Mouse (Mus musculus): ENCODE data around the gene Anapc4.

Anapc4 gene

DNA sequence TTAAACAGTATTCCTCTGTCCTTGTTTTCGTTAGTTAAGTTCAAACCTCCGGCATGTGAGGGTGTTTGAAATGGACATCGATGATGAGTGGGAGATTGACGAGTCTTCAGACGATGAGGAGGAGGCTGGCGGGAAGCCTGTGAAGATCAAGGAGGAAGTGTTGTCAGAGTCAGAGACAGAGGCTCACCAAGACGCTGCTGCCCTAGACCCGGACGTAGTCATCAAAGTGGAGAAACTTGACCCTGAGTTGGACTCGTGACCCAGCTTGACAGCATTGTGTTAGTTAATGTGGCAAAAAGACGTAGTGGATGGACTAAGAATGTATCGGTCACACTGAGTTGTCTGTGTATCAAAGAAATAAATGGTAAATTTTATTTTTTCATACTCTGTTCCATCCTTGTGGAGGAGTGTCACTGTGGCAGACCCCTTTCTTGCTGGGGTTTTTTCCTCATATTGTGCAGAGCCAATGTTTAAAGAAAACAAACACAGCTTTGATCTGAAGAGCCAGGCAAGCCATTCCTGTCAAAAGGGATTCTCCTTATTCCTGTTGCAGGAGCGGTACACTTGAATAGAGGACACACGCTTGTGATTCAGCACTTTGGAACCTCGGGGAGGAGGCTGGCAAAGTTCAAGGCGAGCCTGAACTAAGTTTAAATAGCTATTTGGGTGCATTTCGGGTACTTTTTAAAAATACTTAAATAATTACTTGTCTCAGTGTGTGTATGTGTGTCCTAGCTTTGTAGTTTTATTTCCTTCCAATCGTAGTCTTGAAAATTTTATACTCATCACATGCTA lies 32.7 kb downstream of the Anapc4 start:
- no peak for DNase-seq (ENCODE audit: extremely low read depth, insufficient read length, low spot score)

DNA sequence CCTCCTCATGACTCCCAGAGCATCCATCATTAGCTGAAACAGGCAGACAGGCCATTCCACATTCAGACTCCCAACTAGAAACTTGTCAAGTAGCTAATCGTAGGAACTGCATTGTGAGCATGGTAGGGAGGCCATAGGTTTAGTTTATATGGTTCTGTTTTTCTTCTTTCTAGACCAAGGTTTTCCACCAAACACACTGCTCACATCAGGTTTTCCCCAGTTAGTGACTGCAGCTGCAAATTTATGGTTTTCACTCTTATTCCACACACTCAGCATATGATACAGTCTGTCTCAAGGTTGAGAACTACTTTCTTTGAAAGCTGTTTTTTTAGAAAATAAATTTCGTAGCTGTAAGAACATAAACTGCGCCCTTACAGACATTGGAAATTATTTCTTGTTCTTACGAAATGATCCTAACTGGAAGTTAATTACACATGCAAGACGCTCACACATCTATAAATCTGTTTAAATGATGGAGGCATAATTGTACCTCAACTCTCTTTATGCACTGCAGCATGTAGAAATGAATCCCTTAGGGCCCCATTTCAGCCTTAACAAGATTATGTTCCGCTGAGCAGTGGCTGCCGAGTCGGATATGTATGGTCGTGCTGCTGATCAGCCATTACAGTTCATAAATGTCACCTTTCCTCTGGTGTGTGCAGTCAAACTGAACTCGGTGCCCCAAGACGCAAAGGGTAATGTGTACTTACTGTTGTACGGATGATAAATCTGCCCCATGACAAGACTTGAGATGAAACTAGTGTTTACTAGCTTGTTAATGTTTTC lies 35.3 kb downstream of the Anapc4 start:
- DNase-seq (ENCODE audit: extremely low read depth, insufficient read length, low spot score) = no peak

DNA sequence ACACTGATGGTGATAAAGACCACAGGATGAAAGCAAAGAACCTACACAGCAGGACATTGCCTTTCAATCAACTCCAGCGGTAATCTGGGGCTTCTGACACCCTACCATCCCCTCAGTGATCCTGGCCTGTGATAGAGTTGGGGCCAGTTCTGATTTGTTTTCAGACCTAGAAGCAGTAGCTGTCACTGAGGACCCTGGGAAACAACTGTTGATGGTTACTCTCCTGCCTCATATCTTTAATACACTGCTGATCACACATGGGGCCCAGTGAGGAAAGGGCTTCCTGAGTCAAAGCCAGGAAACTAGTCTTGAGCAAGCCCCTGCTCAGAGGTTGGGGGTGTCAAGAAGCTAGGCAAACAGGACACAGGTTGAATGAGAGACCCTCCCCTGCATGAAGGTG lies 37.6 kb downstream of the Anapc4 start:
- no peak for DNase-seq (ENCODE audit: extremely low read depth, insufficient read length, low spot score)

DNA sequence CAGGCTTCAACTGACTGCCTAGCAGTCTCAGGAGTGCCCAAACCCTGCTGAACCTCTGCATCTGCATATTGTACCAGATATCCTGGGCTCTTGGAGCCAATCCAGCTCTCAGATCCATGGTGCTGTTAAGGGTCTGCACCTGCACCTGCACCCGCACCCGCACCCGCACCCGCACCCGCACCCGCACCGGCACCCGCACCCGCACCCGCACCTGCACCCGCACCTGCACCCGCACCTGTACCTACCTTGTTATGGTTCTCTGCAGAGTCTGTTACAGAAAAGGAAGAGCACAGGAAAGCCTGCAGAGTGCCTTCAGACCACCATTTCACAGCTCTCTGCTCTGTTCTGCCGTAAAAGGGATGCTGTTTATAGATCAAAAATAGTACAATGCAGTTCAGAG lies 38.2 kb downstream of the Anapc4 start:
- no peak for DNase-seq (ENCODE audit: extremely low read depth, insufficient read length, low spot score)

DNA sequence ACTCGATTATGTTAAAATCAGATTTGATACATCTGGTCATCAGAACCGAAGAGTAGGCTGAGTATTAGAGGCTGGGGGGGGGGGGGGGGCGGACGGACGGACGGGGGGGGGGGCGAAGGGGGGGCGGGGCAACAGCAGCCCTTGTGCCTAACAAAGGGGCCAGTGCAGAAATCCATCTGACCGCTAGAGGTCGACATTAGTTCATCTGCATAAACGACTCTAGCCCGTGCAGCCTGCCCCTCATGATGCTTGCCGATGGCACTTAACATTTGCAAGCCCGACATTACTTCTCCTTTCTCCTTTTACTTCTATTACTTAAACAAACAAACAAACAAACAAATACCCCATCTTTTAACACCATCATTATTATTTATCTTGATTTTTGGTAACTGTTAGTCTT lies 45.0 kb downstream of the Anapc4 start:
- DNase-seq (ENCODE audit: extremely low read depth, insufficient read length, low spot score) = no peak

DNA sequence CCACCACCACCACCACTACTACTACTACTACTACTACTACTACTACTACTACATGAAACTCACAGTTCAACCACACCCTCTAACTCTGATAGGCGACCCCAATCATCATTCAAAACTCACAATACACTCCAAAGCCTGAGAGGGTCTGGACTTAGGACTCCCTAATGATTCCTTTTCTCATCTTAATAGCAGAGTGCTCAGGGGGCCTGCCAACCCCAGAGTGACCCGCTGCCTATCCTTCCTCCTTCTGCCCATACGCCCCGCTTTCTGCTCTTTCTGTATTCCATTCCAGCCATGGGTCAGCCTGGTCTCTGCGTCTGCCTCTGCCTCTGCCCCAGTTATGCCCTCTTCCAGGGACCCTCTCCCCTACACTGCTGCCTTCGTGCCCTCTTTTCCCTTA lies 46.1 kb downstream of the Anapc4 start:
- no peak for DNase-seq (ENCODE audit: extremely low read depth, insufficient read length, low spot score)

DNA sequence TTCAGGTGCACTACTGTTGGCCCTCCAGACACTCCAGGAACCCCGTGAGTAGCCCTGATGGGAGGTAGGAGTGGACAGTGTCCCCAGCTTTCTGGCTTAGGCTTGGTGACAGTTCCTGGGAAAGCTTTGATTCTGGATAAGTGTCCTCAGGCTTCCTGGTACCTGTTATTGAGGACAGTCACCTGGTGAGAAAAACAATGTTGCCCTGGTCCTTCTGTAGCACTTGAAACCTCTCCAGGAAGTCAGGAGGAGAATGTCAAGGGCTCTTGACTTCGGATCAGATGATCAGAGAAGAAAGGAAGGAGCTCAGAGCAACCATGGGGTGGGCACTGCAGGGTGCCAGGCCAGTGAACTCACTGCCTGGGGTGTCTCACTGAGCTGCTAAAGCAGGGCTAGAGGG lies 48.6 kb downstream of the Anapc4 start:
- no peak for DNase-seq (ENCODE audit: extremely low read depth, insufficient read length, low spot score)

DNA sequence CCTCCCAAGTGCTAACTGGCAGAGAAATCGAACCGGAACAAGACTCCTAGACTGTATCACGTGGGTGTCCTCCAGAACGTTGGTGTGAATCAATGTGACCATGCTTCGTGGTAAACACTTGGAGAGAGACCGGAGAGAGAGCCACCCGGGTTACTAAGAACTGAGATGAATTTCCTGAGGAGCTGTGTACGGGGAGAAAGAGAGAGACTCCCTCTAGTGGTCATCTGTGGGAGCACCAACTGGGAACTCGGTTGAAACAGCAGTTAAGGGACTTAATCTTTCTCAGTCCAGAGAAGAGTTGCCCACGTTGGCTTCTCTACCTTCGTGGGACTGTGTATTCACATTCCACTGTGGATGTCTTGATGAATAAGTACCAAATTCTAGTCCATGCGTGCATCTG lies 53.3 kb downstream of the Anapc4 start:
- no peak for DNase-seq (ENCODE audit: extremely low read depth, insufficient read length, low spot score)

DNA sequence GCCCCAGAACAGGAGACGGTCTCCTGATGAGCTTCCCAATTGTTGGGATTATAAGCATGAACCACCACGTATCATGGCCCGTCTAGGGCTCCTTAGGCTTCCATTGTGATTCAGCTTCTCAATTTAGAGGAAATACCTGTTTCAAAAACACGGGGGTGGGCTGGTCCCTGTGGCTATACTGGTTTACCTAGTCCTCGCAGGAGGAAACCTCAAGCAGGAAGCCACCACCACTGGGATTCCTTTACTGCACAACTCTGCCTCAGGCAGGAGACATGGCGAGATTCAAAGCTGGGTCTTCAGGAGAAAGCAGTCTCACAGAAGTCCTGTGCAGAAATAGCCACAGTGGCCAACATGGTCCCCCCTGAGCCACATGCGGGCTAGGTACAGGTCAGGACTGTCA lies 56.1 kb downstream of the Anapc4 start:
- DNase-seq (ENCODE audit: extremely low read depth, insufficient read length, low spot score) = no peak

DNA sequence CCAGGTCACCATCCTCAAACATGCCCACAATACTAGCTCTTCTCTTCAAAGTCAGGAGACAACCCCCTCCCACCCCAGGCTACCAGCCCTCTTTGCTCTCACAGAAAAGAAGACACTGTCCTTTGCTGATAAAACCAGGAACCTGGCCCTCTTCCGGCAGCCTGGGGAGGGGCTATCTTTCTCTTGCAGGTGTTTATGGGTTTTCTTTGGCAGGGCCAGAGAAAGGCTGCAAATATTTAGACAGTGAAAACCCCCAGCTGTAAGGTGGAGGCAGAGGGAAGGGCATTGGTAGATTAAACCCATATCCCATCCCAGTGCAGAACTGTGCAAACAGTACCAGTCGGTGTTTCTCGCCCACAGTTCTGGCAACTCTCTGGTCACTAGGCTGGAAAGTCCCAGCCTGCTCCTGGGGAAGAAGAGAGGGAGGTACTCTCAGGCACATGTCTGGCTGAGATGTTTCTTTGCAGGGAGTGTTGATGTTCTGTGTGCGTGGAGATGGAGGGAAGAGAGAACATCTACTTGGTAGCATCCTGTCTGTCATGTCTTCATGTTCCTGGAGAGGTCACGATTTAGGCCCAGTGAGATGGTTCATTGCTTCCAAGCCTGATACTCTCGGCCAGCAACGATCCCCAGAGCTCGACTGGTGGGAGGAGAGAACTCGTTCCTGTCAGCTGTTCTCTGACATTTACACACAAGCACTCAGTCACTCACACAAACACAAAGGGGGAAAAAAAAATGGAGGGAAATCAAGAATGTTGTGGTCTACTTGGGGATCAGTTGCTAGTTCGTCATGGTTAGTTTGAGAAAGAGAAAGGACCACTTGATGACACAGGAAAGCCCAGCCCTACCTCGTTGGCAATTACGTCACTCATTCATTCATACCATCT lies 58.4 kb downstream of the Anapc4 start:
- DNase-seq (ENCODE audit: extremely low read depth, insufficient read length, low spot score) = peak; percentile 43

DNA sequence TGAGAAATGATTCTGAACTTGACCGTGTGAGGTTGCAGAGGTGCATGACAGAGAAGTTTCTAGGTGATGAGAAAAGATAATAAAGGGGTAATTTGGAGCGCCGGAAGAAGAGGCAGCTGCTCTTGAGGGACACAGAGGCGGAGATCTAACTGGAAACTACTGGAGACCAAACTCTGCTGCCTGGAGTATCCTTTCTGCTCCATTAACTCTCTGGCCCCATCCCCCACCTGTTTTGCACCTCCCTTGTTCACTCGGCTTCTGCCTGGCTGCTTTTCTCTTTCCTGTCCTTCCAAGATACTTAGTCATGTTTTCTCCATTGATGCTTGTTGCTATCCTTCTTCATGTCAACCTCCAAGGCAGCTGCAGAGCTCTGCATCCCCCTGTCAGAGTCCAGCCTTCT lies 60.1 kb downstream of the Anapc4 start:
- no peak for DNase-seq (ENCODE audit: extremely low read depth, insufficient read length, low spot score)

DNA sequence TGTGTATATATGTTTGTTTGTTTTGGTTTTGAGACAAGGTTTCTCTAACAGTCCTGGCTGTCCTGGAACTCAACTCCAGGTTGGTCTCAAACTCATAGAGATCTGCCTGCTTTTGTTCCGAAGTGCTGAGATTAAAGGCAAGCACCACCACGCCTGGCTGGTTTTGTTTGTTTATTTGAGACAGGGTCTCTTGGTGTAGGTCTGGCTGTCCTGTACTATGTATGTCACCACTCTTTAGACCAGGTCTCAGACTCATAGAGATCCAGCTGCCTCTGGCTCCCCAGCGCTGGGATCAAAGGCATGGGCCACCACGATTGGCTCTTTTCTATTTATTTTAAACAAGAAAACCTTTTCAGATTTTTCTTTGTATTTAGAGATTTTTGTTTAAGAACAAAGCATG lies 70.4 kb downstream of the Anapc4 start:
- DNase-seq (ENCODE audit: extremely low read depth, insufficient read length, low spot score) = no peak

DNA sequence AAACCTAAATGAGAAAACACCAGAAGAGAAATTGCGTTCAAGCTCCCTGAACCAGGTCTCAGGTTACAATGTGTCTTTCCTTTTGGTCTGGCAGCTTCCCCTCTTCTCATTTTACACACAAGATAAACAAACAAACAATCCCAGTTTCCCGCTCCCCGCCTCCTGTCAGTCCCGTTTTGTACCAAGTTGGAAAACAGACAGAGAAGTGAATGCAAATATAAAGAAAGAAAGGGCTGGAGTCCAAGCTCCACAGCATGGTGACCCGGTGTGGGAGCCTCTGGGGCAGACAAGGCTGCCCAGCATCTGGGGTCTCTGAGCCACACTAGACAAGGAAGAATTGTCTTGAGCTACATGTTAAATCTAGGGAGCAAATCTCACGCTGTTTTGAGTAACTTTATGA lies 70.9 kb downstream of the Anapc4 start:
- DNase-seq (ENCODE audit: extremely low read depth, insufficient read length, low spot score) = no peak

DNA sequence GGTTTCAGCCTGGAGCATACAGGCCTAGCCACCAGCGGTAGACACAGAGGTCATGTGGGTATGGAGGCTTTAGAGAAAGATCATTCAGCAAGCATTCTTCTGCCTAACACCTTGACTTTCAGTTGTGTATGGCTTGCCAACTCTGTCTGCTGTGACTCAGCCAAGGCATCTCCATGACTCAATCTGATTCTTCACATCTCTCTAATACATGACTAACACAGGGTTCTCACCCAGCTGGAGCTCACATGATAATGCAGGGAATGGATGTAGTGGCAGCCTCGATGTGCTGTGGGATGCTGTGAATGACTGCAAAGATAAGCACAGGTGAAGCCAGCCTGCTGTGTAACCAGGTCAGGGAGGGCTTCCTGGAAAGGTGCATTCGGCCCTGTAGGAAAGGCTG lies 74.4 kb downstream of the Anapc4 start:
- peak; percentile 59 for DNase-seq (ENCODE audit: extremely low read depth, insufficient read length, low spot score)

DNA sequence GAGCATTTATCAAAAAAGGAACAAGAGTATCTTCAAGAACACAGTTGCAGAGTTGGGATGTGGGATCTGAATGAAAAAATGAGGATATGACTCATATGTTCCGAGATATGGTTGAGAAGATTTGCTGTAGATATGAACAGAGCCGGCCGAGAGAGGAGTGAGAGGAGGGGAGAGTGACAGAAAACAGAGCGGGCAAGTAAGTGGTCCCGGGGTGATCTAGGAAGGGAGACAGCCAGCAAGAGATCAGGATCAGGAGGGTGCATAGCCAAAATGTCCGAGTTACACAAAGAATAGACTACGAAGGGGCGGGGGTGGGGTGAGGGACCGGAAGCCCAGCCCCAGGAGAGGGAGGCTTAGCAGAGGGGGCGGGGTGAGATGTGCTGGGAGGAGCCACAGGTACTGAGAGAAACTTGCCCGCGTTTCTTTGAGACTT lies 76.4 kb downstream of the Anapc4 start:
- no peak for DNase-seq (ENCODE audit: extremely low read depth, insufficient read length, low spot score)

DNA sequence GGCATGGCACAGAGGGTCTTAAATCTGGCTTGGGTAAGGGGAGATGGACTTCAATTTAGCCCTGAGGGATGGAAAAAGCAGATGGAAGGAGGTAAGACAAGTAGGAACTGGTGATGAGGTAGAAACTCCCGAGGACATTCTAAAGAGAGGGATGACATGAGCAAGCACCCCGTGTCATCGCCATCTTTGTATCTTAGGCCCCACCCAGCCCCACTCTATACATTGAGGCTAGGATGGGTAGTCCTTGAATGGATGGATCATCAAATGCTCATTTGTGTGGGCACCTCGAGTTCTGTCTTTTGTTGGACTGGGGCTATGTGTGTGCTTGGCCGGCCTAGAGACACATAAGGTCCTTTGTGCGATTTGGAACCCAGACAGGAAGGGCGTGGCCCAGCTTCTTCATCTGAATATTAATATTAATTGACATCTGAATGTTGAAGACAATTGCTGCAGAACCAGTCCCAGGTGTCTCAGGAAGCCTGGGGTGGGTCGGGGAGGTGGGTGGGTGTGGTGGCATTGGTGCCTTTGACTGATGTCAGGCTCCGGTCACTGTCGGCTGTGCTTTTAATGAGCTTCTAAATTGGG lies 77.6 kb downstream of the Anapc4 start:
- DNase-seq (ENCODE audit: extremely low read depth, insufficient read length, low spot score) = no peak

DNA sequence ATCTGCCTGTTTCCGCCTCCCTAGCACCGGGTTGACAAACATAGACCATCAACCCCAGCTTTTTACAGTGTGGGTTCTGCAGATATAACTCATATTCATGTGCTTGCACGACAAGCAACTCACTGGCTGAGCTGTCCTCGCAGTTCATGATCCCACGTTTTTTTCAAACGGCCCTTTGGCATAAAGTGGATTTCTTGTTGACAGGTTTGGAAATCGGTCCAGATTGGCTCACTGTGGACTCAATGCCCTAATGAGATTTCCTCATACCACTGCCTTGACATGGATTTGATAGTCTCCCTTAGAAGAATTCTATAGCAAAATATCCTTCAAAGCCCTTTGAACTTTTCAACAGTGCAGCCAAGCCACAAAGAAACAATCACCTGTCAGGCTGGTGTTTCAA lies 79.9 kb downstream of the Anapc4 start:
- DNase-seq (ENCODE audit: extremely low read depth, insufficient read length, low spot score) = no peak

DNA sequence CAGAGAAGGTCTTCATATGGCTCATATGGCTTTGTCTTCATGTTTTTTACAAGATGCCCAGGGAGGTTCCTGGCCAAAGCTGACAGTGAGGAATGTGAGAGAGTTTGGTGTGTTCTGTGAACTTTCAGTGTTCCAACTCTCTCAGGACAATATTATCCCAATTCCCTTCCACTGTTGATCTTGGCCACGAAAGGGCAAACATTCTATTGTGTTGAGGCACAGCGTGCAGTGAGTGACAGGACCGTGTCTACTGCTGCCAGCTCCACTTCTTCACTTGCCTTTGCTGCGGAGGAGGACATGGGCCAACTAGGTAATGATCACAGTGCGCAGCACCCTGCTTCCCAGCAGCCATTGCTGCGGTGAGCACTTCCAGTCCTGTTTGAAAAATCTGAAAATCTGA lies 82.4 kb downstream of the Anapc4 start:
- no peak for DNase-seq (ENCODE audit: extremely low read depth, insufficient read length, low spot score)
